In the genomic region with DNA sequence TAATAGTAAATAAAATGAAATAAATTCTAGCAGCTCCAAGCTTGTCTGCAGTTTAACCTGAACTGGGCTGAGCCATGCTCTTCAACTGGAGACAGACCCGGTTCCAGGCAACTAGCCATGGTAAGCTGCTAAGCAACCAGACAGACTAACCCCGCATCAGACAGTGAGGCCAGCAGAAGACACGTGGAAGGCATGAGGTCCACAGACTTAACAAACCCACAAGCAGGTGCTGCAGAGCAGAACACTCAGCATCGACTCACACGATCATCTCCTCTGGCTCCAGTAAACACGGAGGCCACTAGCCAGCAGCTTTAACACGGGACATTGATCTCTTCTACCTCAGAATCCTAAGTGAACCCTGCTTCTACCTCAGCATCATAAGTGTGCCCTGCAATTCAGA, we compare ENCODE assay signal across 12 mouse cellular contexts. TPM values are rescaled to one million over a fixed set of nuclear protein-coding genes. Genes with fewer than 3 reads are reported as not detected.
DNase-seq lines count a peak whose midpoint lies in the region; ATAC-seq and TF ChIP-seq lines count a peak whose summit lies in the region.
"Had no signal": no experiment of that assay in that cellular context is flagged by ENCODE, and none has a peak within 500 bp of the region (broad histone marks: within the 10 kb centered on the region; RNA-seq: fewer than 3 reads in every experiment).

No protein-coding gene starts in this region.

- no peaks in the 10 kb centered on the region for H3K27me3 ChIP-seq in heart, postnatal 0 days (ENCODE audit: control insufficient read depth, insufficient read depth, low read length)
- H3K27me3 ChIP-seq in heart, embryonic 11.5 days (ENCODE audit: control insufficient read depth, insufficient read depth, low read length): no peaks in the 10 kb centered on the region
- no peaks in the 10 kb centered on the region for H3K27me3 ChIP-seq in CH12.LX (replicated peaks)
- H3K27me3 ChIP-seq in midbrain, embryonic 16.5 days (ENCODE audit: control insufficient read depth, insufficient read depth, low read depth, low read length): no peaks in the 10 kb centered on the region

- no peak for DNase-seq in heart, postnatal 0 days (ENCODE audit: low spot score)
- peak; percentile 73 for DNase-seq in CH12.LX (ENCODE audit: extremely low read depth)
- peak; percentile 78 for DNase-seq in fibroblast of lung, adult 2 months (ENCODE audit: low read depth)
- DNase-seq in c-Kit-positive CD71-positive TER-119-positive erythroid progenitor cells, embryonic 14.5 days (ENCODE audit: low spot score): no peak
- DNase-seq in testis, postnatal 14 days (ENCODE audit: low spot score): no peak
- DNase-seq: kidney, postnatal 10 days; lung, embryonic 14.5 days had no signal

- TF ChIP-seq CTCF in heart, postnatal 0 days (IDR thresholded peaks at IDR 0.05; ENCODE audit: low read depth): no peak
- no peak for TF ChIP-seq CTCF in CH12.LX (conservative IDR thresholded peaks at IDR 0.05 in 1 of 2, IDR thresholded peaks at IDR 0.05 in 1 of 2; ENCODE audit: low read depth in 2 of 2, low read length in 2 of 2)

- no peak overlapping the region for H3K27ac ChIP-seq in heart, postnatal 0 days (ENCODE audit: low read depth)
- H3K27ac ChIP-seq in heart, embryonic 11.5 days (ENCODE audit: low read depth, low read length): no peak overlapping the region
- H3K27ac ChIP-seq in CH12.LX (ENCODE audit: insufficient read depth, low read depth): no peak overlapping the region
- peak overlapping the region; percentile 33 for H3K27ac ChIP-seq in midbrain, embryonic 16.5 days (ENCODE audit: low read length)

- ATAC-seq in heart, postnatal 0 days (ENCODE audit: insufficient read depth, low read depth): peak; percentile 52; the same call in 1 of the 2 replicates
- ATAC-seq in heart, embryonic 11.5 days (replicated peaks; ENCODE audit: insufficient number of reproducible peaks, low FRiP score, low TSS enrichment): no peak
- ATAC-seq in midbrain, embryonic 16.5 days: 0 out of 2 replicates have a peak, but pooled peaks have one; percentile 52
- no peak for ATAC-seq in erythroblast, adult 5-6 weeks (replicated peaks; ENCODE audit: low FRiP score, poor library complexity, severe bottlenecking)

- peaks cover 14% of the 10 kb centered on the region for H3K36me3 ChIP-seq in heart, postnatal 0 days (replicated peaks; ENCODE audit: control insufficient read depth, insufficient read depth, low read length)
- H3K36me3 ChIP-seq in heart, embryonic 11.5 days (ENCODE audit: control insufficient read depth, insufficient read depth, low read length): peaks cover 4% of the 10 kb centered on the region; the same call in 1 of the 2 replicates
- peaks cover 5 to 42% of the 10 kb centered on the region in 2 experiments for H3K36me3 ChIP-seq in CH12.LX (replicated peaks in 1 of 2; ENCODE audit: control insufficient read depth in 1 of 2, insufficient read depth in 1 of 2, low read length in 1 of 2)
- H3K36me3 ChIP-seq in midbrain, embryonic 16.5 days (ENCODE audit: control insufficient read depth, insufficient read depth, low read length): no peaks in the 10 kb centered on the region

- no peak overlapping the region for H3K4me2 ChIP-seq in heart, postnatal 0 days (ENCODE audit: low read depth, low read length)
- no peak overlapping the region for H3K4me2 ChIP-seq in heart, embryonic 11.5 days
- H3K4me2 ChIP-seq in CH12.LX (ENCODE audit: insufficient read depth, low read depth, poor library complexity, severe bottlenecking): peak overlapping the region; percentile 87
- peak overlapping the region; percentile 33; the same call in 1 of the 2 replicates for H3K4me2 ChIP-seq in midbrain, embryonic 16.5 days (ENCODE audit: low read length)
- H3K4me2 ChIP-seq: lung, embryonic 14.5 days had no signal

- H3K4me3 ChIP-seq in heart, postnatal 0 days (ENCODE audit: low read depth, low read length): no peak overlapping the region
- no peak overlapping the region for H3K4me3 ChIP-seq in heart, embryonic 11.5 days (ENCODE audit: low read depth, low read length)
- H3K4me3 ChIP-seq in CH12.LX (replicated peaks in 1 of 3; ENCODE audit: low read depth in 2 of 3, low read length in 2 of 3, poor library complexity in 1 of 3): peak overlapping the region in 1 of 3 experiments; percentile 10
- H3K4me3 ChIP-seq in midbrain, embryonic 16.5 days (ENCODE audit: low read depth, low read length): no peak overlapping the region
- H3K4me3 ChIP-seq: erythroblast, embryonic 14.5 days had no signal

- 0 out of 2 replicates have a peak overlapping the region, but pooled peaks have one; percentile 20 for H3K9ac ChIP-seq in heart, postnatal 0 days (replicated peaks; ENCODE audit: low read depth, low read length)
- H3K9ac ChIP-seq in heart, embryonic 11.5 days (ENCODE audit: low read depth, low read length): no peak overlapping the region
- H3K9ac ChIP-seq in CH12.LX (ENCODE audit: insufficient read depth, low read depth): 0 out of 2 replicates have a peak overlapping the region, but pooled peaks have one; percentile 23
- peak overlapping the region; percentile 35; the same call in 1 of the 2 replicates for H3K9ac ChIP-seq in midbrain, embryonic 16.5 days (ENCODE audit: low read depth, low read length)
- H3K9ac ChIP-seq: lung, embryonic 14.5 days had no signal

- peaks cover 68% of the 10 kb centered on the region for H3K79me2 ChIP-seq in CH12.LX (replicated peaks; ENCODE audit: control insufficient read depth, extremely low read depth, insufficient read depth, poor library complexity, severe bottlenecking)

- in situ Hi-C loops in CH12.LX (cut with MboI; ENCODE audit: low pct_ligation_motif_present, low pct_unique_long_range_greater_than_20kb, low sequenced_read_pairs): no loop called here

- 48% methylated on average over 7 of the region's 7 CpGs for WGBS in heart, postnatal 0 days
- 69% methylated on average over 7 of the region's 7 CpGs for WGBS in heart, embryonic 11.5 days (ENCODE audit: insufficient replicate concordance)
- WGBS in midbrain, embryonic 16.5 days: 33% methylated on average over 7 of the region's 7 CpGs

- no peaks in the 10 kb centered on the region for H3K9me3 ChIP-seq in heart, postnatal 0 days (replicated peaks; ENCODE audit: control insufficient read depth, low read length)
- no peaks in the 10 kb centered on the region for H3K9me3 ChIP-seq in heart, embryonic 11.5 days (replicated peaks; ENCODE audit: control insufficient read depth, low read length)
- no peaks in the 10 kb centered on the region for H3K9me3 ChIP-seq in CH12.LX (replicated peaks; ENCODE audit: low read length)
- no peaks in the 10 kb centered on the region for H3K9me3 ChIP-seq in midbrain, embryonic 16.5 days (replicated peaks; ENCODE audit: control insufficient read depth, low read length, poor library complexity, severe bottlenecking)

- dilution Hi-C loops in CH12.LX (cut with MboI; ENCODE audit: extremely low pct_ligation_motif_present, extremely low pct_unique_long_range_greater_than_20kb, low sequenced_read_pairs): no loop called here

- TF ChIP-seq POLR2A in CH12.LX (IDR thresholded peaks at IDR 0.05; ENCODE audit: low read depth, low read length): no peak

- TF ChIP-seq RAD21 in CH12.LX (IDR thresholded peaks at IDR 0.05; ENCODE audit: low read depth, low read length): no peak

- H3K4me1 ChIP-seq in heart, postnatal 0 days (ENCODE audit: control insufficient read depth, insufficient read depth): peaks cover 29% of the 10 kb centered on the region
- peaks cover 46% of the 10 kb centered on the region for H3K4me1 ChIP-seq in heart, embryonic 11.5 days (ENCODE audit: control insufficient read depth, insufficient read depth, low read length)
- H3K4me1 ChIP-seq in CH12.LX (ENCODE audit: control insufficient read depth in 1 of 2, insufficient read depth in 2 of 2): peaks cover 18 to 74% of the 10 kb centered on the region in 2 experiments
- peaks cover 32% of the 10 kb centered on the region for H3K4me1 ChIP-seq in midbrain, embryonic 16.5 days (ENCODE audit: control insufficient read depth, insufficient read depth, low read length)

- no peak for TF ChIP-seq EP300 in heart, postnatal 0 days (IDR thresholded peaks at IDR 0.05; ENCODE audit: low read depth)
- no peak for TF ChIP-seq EP300 in CH12.LX (IDR thresholded peaks at IDR 0.05; ENCODE audit: low read length)

RNA-seq across cellular contexts. Expression of a gene that starts 6.7 kb away (rescaled TPM):
- total RNA-seq in heart, postnatal 0 days (2014; rRNA removed; ENCODE audit: low replicate concordance): 59.2 and 124 TPM in 2 replicates
- polyA plus RNA-seq in heart, postnatal 0 days (2015; fragmentation: Nextera tagmentation; extraction: Ambion mirVana): 34.5 and 36.8 TPM in 2 replicates
- polyA plus RNA-seq in heart, embryonic 11.5 days (2014; fragmentation: Nextera tagmentation; extraction: Ambion mirVana): 91.8 and 126 TPM in 2 replicates
- total RNA-seq in CH12.LX (2012; rRNA removed) (97.9 and 108 TPM in 2 replicates), CH12.LX (2014; rRNA removed) (130 and 143 TPM in 2 replicates)
- polyA plus RNA-seq in CH12.LX (2012; ENCODE audit: insufficient read length, low read depth): 131 and 151 TPM in 2 replicates
- polyA plus RNA-seq in midbrain, embryonic 16.5 days (2015; fragmentation: Nextera tagmentation; extraction: Ambion mirVana): 39.0 and 48.9 TPM in 2 replicates
- total RNA-seq in erythroblast, adult 5-6 weeks (2015; ENCODE audit: low replicate concordance): 34.9 and 47.3 TPM in 2 replicates
- 39.6 and 46.4 TPM in 2 replicates for total RNA-seq in erythroblast, adult 5-6 weeks (2017; ENCODE audit: low replicate concordance)

RNA-seq across cellular contexts. Expression of a gene that starts 25.4 kb away (rescaled TPM):
- total RNA-seq in heart, postnatal 0 days (2014; rRNA removed; ENCODE audit: low replicate concordance): 0.11 and 0.93 TPM in 2 replicates
- polyA plus RNA-seq in heart, postnatal 0 days (2015; fragmentation: Nextera tagmentation; extraction: Ambion mirVana): 1.1 and 1.3 TPM in 2 replicates
- 1.8 and 2.1 TPM in 2 replicates for polyA plus RNA-seq in heart, embryonic 11.5 days (2014; fragmentation: Nextera tagmentation; extraction: Ambion mirVana)
- 0.46 and 0.47 TPM in 2 replicates for total RNA-seq in CH12.LX (2012; rRNA removed)
- not detected in 2 replicates for total RNA-seq in CH12.LX (2014; rRNA removed)
- polyA plus RNA-seq in CH12.LX (2012; ENCODE audit: insufficient read length, low read depth): 0.80 and 0.94 TPM in 2 replicates
- 47.9 and 53.9 TPM in 2 replicates for polyA plus RNA-seq in midbrain, embryonic 16.5 days (2015; fragmentation: Nextera tagmentation; extraction: Ambion mirVana)
- total RNA-seq in erythroblast, adult 5-6 weeks (2015; ENCODE audit: low replicate concordance): not detected in 2 replicates
- total RNA-seq in erythroblast, adult 5-6 weeks (2017; ENCODE audit: low replicate concordance): not detected in 2 replicates
- polyA plus RNA-seq: erythroblast, embryonic 14.5 days had no signal

RNA-seq across cellular contexts. Expression of a gene that starts 43.6 kb away (rescaled TPM):
- total RNA-seq in heart, postnatal 0 days (2014; rRNA removed; ENCODE audit: low replicate concordance): not detected in 2 replicates
- not detected in 2 replicates for polyA plus RNA-seq in heart, postnatal 0 days (2015; fragmentation: Nextera tagmentation; extraction: Ambion mirVana)
- not detected in 2 replicates for polyA plus RNA-seq in heart, embryonic 11.5 days (2014; fragmentation: Nextera tagmentation; extraction: Ambion mirVana)
- total RNA-seq in CH12.LX (2012; rRNA removed) (not detected in 2 replicates), CH12.LX (2014; rRNA removed) (not detected in 2 replicates)
- not detected in 2 replicates for polyA plus RNA-seq in CH12.LX (2012; ENCODE audit: insufficient read length, low read depth)
- polyA plus RNA-seq in midbrain, embryonic 16.5 days (2015; fragmentation: Nextera tagmentation; extraction: Ambion mirVana): 0.15 and 0.28 TPM in 2 replicates
- not detected in 2 replicates for total RNA-seq in erythroblast, adult 5-6 weeks (2015; ENCODE audit: low replicate concordance)
- total RNA-seq in erythroblast, adult 5-6 weeks (2017; ENCODE audit: low replicate concordance): not detected in 2 replicates
- polyA plus RNA-seq: erythroblast, embryonic 14.5 days; lung, embryonic 14.5 days; spleen, adult 2 months had no signal

RNA-seq across cellular contexts. Expression of a gene that starts 54.2 kb away (rescaled TPM):
- total RNA-seq in heart, postnatal 0 days (2014; rRNA removed; ENCODE audit: low replicate concordance): not detected in 2 replicates
- 0.25 and 0.40 TPM in 2 replicates for polyA plus RNA-seq in heart, postnatal 0 days (2015; fragmentation: Nextera tagmentation; extraction: Ambion mirVana)
- 1.6 and 1.9 TPM in 2 replicates for polyA plus RNA-seq in heart, embryonic 11.5 days (2014; fragmentation: Nextera tagmentation; extraction: Ambion mirVana)
- total RNA-seq in CH12.LX (2012; rRNA removed) (not detected in 2 replicates), CH12.LX (2014; rRNA removed) (not detected in 2 replicates)
- polyA plus RNA-seq in CH12.LX (2012; ENCODE audit: insufficient read length, low read depth): not detected in 2 replicates
- polyA plus RNA-seq in midbrain, embryonic 16.5 days (2015; fragmentation: Nextera tagmentation; extraction: Ambion mirVana): 0.97 and 1.1 TPM in 2 replicates
- not detected in 2 replicates for total RNA-seq in erythroblast, adult 5-6 weeks (2015; ENCODE audit: low replicate concordance)
- not detected in 2 replicates for total RNA-seq in erythroblast, adult 5-6 weeks (2017; ENCODE audit: low replicate concordance)
- polyA plus RNA-seq: erythroblast, embryonic 14.5 days had no signal

RNA-seq across cellular contexts. Expression of a gene that starts 57.2 kb away (rescaled TPM):
- 28.4 and 35.7 TPM in 2 replicates for total RNA-seq in heart, postnatal 0 days (2014; rRNA removed; ENCODE audit: low replicate concordance)
- 16.8 and 20.0 TPM in 2 replicates for polyA plus RNA-seq in heart, postnatal 0 days (2015; fragmentation: Nextera tagmentation; extraction: Ambion mirVana)
- 24.8 and 26.6 TPM in 2 replicates for polyA plus RNA-seq in heart, embryonic 11.5 days (2014; fragmentation: Nextera tagmentation; extraction: Ambion mirVana)
- 17.9 and 19.9 TPM in 2 replicates for total RNA-seq in CH12.LX (2012; rRNA removed)
- 10.5 and 12.5 TPM in 2 replicates for total RNA-seq in CH12.LX (2014; rRNA removed)
- polyA plus RNA-seq in CH12.LX (2012; ENCODE audit: insufficient read length, low read depth): 56.5 and 69.9 TPM in 2 replicates
- 86.0 and 110 TPM in 2 replicates for polyA plus RNA-seq in midbrain, embryonic 16.5 days (2015; fragmentation: Nextera tagmentation; extraction: Ambion mirVana)
- total RNA-seq in erythroblast, adult 5-6 weeks (2015; ENCODE audit: low replicate concordance): 4.8 and 13.3 TPM in 2 replicates
- 3.9 and 14.8 TPM in 2 replicates for total RNA-seq in erythroblast, adult 5-6 weeks (2017; ENCODE audit: low replicate concordance)

Comparison
In these comparisons a context has a peak if more than half of its experiments do, and no peak if none do; other contexts are left out.
1. ATAC-seq: peak in heart, postnatal 0 days (single experiment) and midbrain, embryonic 16.5 days (single experiment); none in heart, embryonic 11.5 days (single experiment) and erythroblast, adult 5-6 weeks (single experiment).
2. DNase-seq: peak in CH12.LX (single experiment) and fibroblast of lung, adult 2 months (single experiment); none in heart, postnatal 0 days (single experiment), c-Kit-positive CD71-positive TER-119-positive erythroid progenitor cells, embryonic 14.5 days (single experiment) and testis, postnatal 14 days (single experiment).
3. H3K4me2 ChIP-seq: peak in CH12.LX (single experiment) and midbrain, embryonic 16.5 days (single experiment); none in heart, postnatal 0 days (single experiment) and heart, embryonic 11.5 days (single experiment).
4. RNA of a gene that starts 25.4 kb away (polyA plus RNA-seq): 47.9 to 53.9 TPM in midbrain, embryonic 16.5 days; 1.8 to 2.1 TPM in heart, embryonic 11.5 days, 1.1 to 1.3 TPM in heart, postnatal 0 days and 0.80 to 0.94 TPM in CH12.LX; every median in the first group is over 10 times any median in the second.